Mouse (Mus musculus) midbrain, embryonic 15.5 days (tissue): ENCODE measurements at regions not wholly inside any gene's neighbourhood (a gene's known extent, or its start where the extent isn't known, plus 50 kb on each side); places are given as distances from the start of the nearest gene placed in this dataset.
"Not testable (repeated sequence)": the region's sequence is repeated elsewhere in the genome, so short reads cannot be mapped to it uniquely, and the experiment has no call there.

ENCODE experiments used
- ATAC-seq: fragments of 200-750 bp; cut with Nextera tagmentation; replicated peaks from 2 replicates; pipeline ENCODE4 v1.8.0; 2017; ENCODE audit warnings: moderate TSS enrichment
- H3K27ac ChIP-seq: fragments of 300-500 bp; sonication (generic); 2 replicates; pipeline ENCODE4 v1.5.1; 2015; ENCODE audit warnings: mild to moderate bottlenecking, inconsistent platforms
- H3K27me3 ChIP-seq: fragments of 300-500 bp; sonication (generic); replicated peaks from 2 replicates; pipeline ENCODE4 v1.6.1; 2015; ENCODE audit warnings: inconsistent platforms
- H3K36me3 ChIP-seq: fragments of 300-500 bp; sonication (generic); replicated peaks from 2 replicates; pipeline ENCODE4 v1.6.1; 2015; ENCODE audit warnings: inconsistent platforms
- H3K4me1 ChIP-seq: fragments of 300-500 bp; sonication (generic); 2 replicates; pipeline ENCODE4 v1.6.1; 2015; ENCODE audit warnings: inconsistent platforms
- H3K4me2 ChIP-seq: fragments of 300-500 bp; sonication (generic); 2 replicates; pipeline ENCODE4 v1.6.1; 2015; ENCODE audit warnings: inconsistent platforms, mild to moderate bottlenecking, moderate library complexity
- H3K4me3 ChIP-seq: fragments of 300-500 bp; sonication (generic); 2 replicates; pipeline ENCODE4 v1.5.1; 2015; ENCODE audit warnings: mild to moderate bottlenecking, inconsistent platforms
- H3K9ac ChIP-seq: fragments of 300-500 bp; sonication (generic); 2 replicates; pipeline ENCODE4 v1.6.1; 2015; ENCODE audit warnings: mild to moderate bottlenecking, inconsistent platforms
- H3K9me3 ChIP-seq: fragments of 300-500 bp; sonication (generic); 2 replicates; pipeline ENCODE4 v1.6.1; 2016; ENCODE audit warnings: inconsistent platforms
- WGBS: fragments of 180-500 bp; shearing (Covaris S2); methylation state at CpG from one replicate; pipeline ENCODE4 v1.1.7; 2015; ENCODE audit warnings: mixed read lengths; 5-methylcytosine and 5-hydroxymethylcytosine counted together

DNA sequence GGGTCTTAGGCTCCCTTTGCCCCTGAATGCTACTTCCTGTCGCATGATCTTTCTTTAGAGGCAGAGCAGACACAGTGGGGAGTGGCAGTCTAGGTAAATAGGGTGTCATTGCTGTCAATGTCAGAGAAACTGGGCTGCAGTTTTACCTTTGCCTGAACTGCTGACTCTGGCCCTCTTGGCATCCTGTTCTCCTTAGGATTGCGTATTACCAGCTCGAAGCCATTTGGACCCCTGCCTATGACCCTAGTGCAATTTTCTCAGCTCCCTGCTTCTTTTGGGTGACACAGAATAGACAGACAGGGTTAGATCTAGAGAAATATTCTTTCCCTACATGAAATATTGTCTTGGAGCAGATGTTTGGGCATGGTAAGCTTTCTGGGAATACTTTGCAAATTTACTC is 467.3 kb upstream of the Slc35b3 start:
- Histone ChIP-seq H3K27me3 (no peaks in the 10 kb centered on the region), H3K36me3 (no peaks in the 10 kb centered on the region), H3K4me2 (no peak overlapping the region), H3K9me3 (no peaks in the 10 kb centered on the region), H3K4me1 (no peaks in the 10 kb centered on the region), H3K4me3 (no peak overlapping the region), H3K9ac (no peak overlapping the region), H3K27ac (no peak overlapping the region)
- ATAC-seq, result no peak
- WGBS, result 87% methylated on average over 3 of the region's 3 CpGs

DNA sequence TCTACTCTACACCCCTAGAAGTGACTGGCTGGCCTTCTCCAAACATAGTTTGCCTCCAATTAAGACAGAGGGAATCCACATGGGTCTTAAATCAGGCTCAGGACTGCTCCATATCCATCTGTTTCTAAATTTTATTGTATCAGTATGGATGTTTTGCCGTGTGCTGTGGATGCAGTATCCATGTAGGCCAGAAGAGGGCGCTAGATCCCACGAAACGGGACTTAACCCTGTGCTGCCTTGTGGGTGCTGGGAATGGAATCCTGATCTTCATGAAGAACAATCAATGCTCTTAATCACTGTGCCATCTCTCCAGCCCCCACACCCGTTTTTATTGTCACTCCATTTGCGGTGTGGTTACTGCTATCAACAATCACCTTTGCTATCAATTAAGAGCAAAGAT is 465.3 kb upstream of the Slc35b3 start:
- Histone ChIP-seq H3K4me1 (no peaks in the 10 kb centered on the region), H3K27me3 (no peaks in the 10 kb centered on the region), H3K4me3 (no peak overlapping the region), H3K36me3 (no peaks in the 10 kb centered on the region), H3K9ac (no peak overlapping the region), H3K9me3 (no peaks in the 10 kb centered on the region), H3K4me2 (no peak overlapping the region), H3K27ac (no peak overlapping the region)
- WGBS, result 62% methylated on average over 6 of the region's 6 CpGs
- ATAC-seq, result no peak

DNA sequence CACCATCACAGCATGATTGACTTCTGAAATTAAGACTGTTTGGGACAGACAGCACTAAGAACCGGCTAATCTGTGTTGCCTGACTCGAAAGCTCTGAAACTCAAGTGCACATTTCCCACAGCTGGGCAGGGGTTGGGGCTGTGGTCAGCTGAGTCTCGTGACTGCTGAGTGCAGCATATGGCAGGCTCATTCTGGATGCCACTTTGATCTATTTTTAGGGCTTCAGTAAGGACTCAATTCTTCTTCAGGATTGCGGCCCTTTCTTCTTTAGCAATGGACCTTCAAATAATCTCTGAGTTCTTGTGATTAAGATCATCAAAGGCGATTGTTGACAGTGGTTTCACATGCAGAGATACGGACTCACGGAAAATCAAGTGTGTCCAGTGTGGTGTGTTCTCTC is 457.5 kb upstream of the Slc35b3 start:
- no peaks in the 10 kb centered on the region for H3K27me3 ChIP-seq
- no peaks in the 10 kb centered on the region for H3K9me3 ChIP-seq
- no peak overlapping the region for H3K9ac ChIP-seq
- no peak overlapping the region for H3K4me3 ChIP-seq
- H3K36me3 ChIP-seq, result no peaks in the 10 kb centered on the region
- ATAC-seq, result no peak
- H3K4me2 ChIP-seq, result no peak overlapping the region
- no peaks in the 10 kb centered on the region for H3K4me1 ChIP-seq
- no peak overlapping the region for H3K27ac ChIP-seq
- WGBS, result 34% methylated on average over 7 of the region's 7 CpGs

DNA sequence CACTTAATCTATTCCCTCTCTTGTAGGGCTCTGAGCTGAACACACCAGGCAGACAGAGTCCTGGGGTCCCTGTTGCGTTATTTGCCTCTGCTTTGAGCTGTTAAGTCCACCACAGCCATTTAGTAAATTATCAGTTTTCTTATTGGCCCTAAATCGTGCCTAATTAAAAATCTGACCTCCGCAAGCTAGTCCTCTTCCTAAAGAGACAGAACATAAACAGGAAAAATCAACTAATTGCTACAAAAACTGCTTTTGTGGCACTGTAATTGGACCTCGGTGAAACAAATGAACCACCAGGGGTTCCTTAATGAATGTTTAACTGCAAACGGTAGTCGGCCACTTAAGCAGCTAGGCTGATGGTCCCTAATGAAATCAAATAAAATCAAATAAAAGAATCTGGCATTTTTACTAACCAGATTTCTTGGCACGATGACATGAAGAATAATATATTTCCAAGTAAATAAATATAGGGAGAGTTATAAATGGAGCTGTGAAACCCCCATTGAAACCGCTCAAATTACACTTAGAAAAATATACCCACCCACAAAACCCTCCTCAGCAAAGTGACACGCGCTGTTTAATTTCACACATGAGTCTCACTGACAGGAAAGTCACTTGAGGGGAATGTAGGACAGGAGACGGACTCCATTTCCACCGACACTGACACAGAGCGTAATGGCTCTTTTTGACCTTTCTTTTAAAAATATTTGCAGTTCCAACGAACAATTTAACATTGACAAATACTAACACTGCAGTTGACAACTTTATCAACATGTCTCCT is 451.0 kb upstream of the Slc35b3 start:
- WGBS, result 68% methylated on average over 14 of the region's 14 CpGs
- H3K27ac ChIP-seq, result no peak overlapping the region
- no peak for ATAC-seq
- H3K27me3 ChIP-seq, result no peaks in the 10 kb centered on the region
- no peak overlapping the region for H3K4me2 ChIP-seq
- no peak overlapping the region for H3K4me3 ChIP-seq
- no peaks in the 10 kb centered on the region for H3K36me3 ChIP-seq
- no peaks in the 10 kb centered on the region for H3K9me3 ChIP-seq
- no peak overlapping the region for H3K9ac ChIP-seq
- H3K4me1 ChIP-seq, result no peaks in the 10 kb centered on the region

GRCm38 (mm10) chr13:39392589-39392988 is 431.9 kb upstream of the Slc35b3 start:
- 89% methylated on average over 3 of the region's 3 CpGs for WGBS
- Histone ChIP-seq H3K36me3 (no peaks in the 10 kb centered on the region), H3K27me3 (no peaks in the 10 kb centered on the region), H3K9ac (no peak overlapping the region), H3K4me1 (no peaks in the 10 kb centered on the region), H3K27ac (no peak overlapping the region), H3K9me3 (no peaks in the 10 kb centered on the region), H3K4me2 (no peak overlapping the region), H3K4me3 (no peak overlapping the region)
- no peak for ATAC-seq

DNA sequence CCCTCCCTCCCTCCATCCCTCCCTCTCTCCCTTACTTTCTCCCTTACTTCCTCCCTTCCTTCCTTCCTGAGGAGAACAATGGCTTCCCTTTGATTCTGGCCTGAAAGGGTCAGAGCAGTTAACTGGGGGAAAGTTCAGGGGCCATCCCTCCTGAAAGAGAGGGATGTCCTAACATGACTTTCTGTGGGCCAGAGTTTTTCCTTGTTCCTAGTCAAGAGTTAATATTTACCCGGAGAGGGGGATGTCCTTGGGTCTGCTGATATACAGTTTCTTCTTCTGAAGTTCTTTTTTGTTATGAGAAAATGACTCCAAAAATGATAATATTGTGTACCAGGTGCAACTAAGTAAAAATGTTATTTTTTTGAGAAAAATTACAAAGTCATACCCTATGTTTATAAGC is 431.5 kb upstream of the Slc35b3 start:
- H3K36me3 ChIP-seq, H3K4me2 ChIP-seq, H3K27me3 ChIP-seq, H3K27ac ChIP-seq, H3K9ac ChIP-seq, H3K4me1 ChIP-seq, H3K9me3 ChIP-seq, H3K4me3 ChIP-seq, ATAC-seq: not testable (repeated sequence)
- 82% methylated on average over 1 of the region's 1 CpGs for WGBS

- H3K4me1 ChIP-seq, result no peaks in the 10 kb centered on the region
- WGBS, result 90% methylated on average over 8 of the region's 8 CpGs
- H3K27me3 ChIP-seq, result no peaks in the 10 kb centered on the region
- no peaks in the 10 kb centered on the region for H3K9me3 ChIP-seq
- H3K4me2 ChIP-seq, result no peak overlapping the region
- H3K9ac ChIP-seq, result no peak overlapping the region
- H3K27ac ChIP-seq, result no peak overlapping the region
- no peak for ATAC-seq
- H3K36me3 ChIP-seq, result no peaks in the 10 kb centered on the region
- no peak overlapping the region for H3K4me3 ChIP-seq
Observed at GRCm38 (mm10) chr13:39376677-39377076, 416.0 kb upstream of the Slc35b3 start.

DNA sequence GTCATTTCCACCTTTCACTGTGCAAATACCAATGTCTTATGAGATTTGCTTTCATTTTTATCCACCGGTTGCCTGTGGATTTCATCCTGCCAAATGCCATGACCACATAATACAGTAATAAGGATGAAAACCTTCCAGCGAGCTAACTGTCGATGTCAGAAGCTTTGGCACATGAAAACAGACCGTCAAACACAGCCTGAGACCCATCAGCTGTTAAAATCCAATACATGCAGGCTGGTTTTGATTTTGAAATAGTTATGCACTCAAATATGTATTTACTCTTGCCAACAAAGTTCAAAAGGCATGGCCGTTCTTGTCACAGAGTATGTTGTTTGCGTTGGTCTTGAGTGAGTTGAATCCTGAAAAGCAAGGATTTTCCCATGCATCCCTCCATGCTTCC is 415.6 kb upstream of the Slc35b3 start:
- no peaks in the 10 kb centered on the region for H3K27me3 ChIP-seq
- H3K4me3 ChIP-seq, result no peak overlapping the region
- H3K36me3 ChIP-seq, result no peaks in the 10 kb centered on the region
- H3K27ac ChIP-seq, result no peak overlapping the region
- H3K9me3 ChIP-seq, result no peaks in the 10 kb centered on the region
- H3K4me2 ChIP-seq, result no peak overlapping the region
- no peak for ATAC-seq
- whole genome bisulfite sequencing, result 88% methylated on average over 6 of the region's 6 CpGs
- H3K9ac ChIP-seq, result no peak overlapping the region
- no peaks in the 10 kb centered on the region for H3K4me1 ChIP-seq

GRCm38 (mm10) chr13:39372565-39372964 is 411.9 kb upstream of the Slc35b3 start:
- no peak overlapping the region for H3K27ac ChIP-seq
- no peaks in the 10 kb centered on the region for H3K36me3 ChIP-seq
- no peaks in the 10 kb centered on the region for H3K9me3 ChIP-seq
- no peaks in the 10 kb centered on the region for H3K27me3 ChIP-seq
- no peaks in the 10 kb centered on the region for H3K4me1 ChIP-seq
- no peak overlapping the region for H3K4me2 ChIP-seq
- WGBS, result 76% methylated on average over 3 of the region's 3 CpGs
- no peak for ATAC-seq
- H3K4me3 ChIP-seq, result no peak overlapping the region
- no peak overlapping the region for H3K9ac ChIP-seq

DNA sequence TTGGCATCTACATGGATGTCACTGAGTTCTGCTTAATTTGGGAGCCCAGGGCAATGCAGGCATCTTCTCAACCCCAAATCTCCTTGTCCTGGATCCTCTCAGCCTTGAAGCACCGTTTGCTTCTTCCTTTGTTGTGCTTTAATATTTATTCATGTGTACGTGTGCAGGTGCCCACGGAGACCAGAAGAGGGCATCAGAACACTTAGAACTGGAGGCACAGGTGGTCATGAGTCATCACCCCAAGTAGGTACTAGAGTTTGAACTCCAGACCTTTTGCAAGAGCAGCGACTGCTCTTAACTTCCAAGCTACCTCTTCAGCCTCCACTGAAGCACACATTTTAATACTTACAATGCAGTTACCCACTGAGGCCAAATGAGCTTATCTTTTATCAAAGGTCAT is 403.0 kb upstream of the Slc35b3 start:
- ATAC-seq, result no peak
- no peak overlapping the region for H3K4me3 ChIP-seq
- H3K4me2 ChIP-seq, result no peak overlapping the region
- no peaks in the 10 kb centered on the region for H3K27me3 ChIP-seq
- no peaks in the 10 kb centered on the region for H3K9me3 ChIP-seq
- no peak overlapping the region for H3K9ac ChIP-seq
- no peaks in the 10 kb centered on the region for H3K4me1 ChIP-seq
- no peaks in the 10 kb centered on the region for H3K36me3 ChIP-seq
- 59% methylated on average over 4 of the region's 4 CpGs for WGBS
- H3K27ac ChIP-seq, result no peak overlapping the region

- WGBS, result 57% methylated on average over 13 of the region's 13 CpGs
- H3K4me2 ChIP-seq, result no peak overlapping the region
- H3K27me3 ChIP-seq, result no peaks in the 10 kb centered on the region
- no peak overlapping the region for H3K27ac ChIP-seq
- no peaks in the 10 kb centered on the region for H3K9me3 ChIP-seq
- H3K9ac ChIP-seq, result no peak overlapping the region
- no peaks in the 10 kb centered on the region for H3K36me3 ChIP-seq
- H3K4me1 ChIP-seq, result no peaks in the 10 kb centered on the region
- no peak overlapping the region for H3K4me3 ChIP-seq
- ATAC-seq, result no peak
Observed at GRCm38 (mm10) chr13:39362536-39362935, 401.9 kb upstream of the Slc35b3 start.

- H3K9me3 ChIP-seq, result no peaks in the 10 kb centered on the region
Observed at GRCm38 (mm10) chr13:39351606-39352005, 390.9 kb upstream of the Slc35b3 start.

GRCm38 (mm10) chr13:39350668-39351067 is 390.0 kb upstream of the Slc35b3 start:
- Histone ChIP-seq H3K4me2 (no peak overlapping the region), H3K4me1 (no peaks in the 10 kb centered on the region), H3K9me3 (no peaks in the 10 kb centered on the region), H3K27me3 (no peaks in the 10 kb centered on the region), H3K36me3 (no peaks in the 10 kb centered on the region), H3K4me3 (no peak overlapping the region), H3K9ac (no peak overlapping the region), H3K27ac (no peak overlapping the region)
- ATAC-seq, result no peak
- 72% methylated on average over 12 of the region's 12 CpGs for WGBS

More at GRCm38 (mm10) chr13:39351606-39352005, 390.9 kb upstream of the Slc35b3 start:
- 67% methylated on average over 2 of the region's 2 CpGs for WGBS
- Histone ChIP-seq H3K27ac (no peak overlapping the region), H3K9ac (no peak overlapping the region), H3K4me3 (no peak overlapping the region), H3K4me2 (no peak overlapping the region), H3K36me3 (no peaks in the 10 kb centered on the region), H3K27me3 (no peaks in the 10 kb centered on the region), H3K4me1 (no peaks in the 10 kb centered on the region)
- no peak for ATAC-seq
